Mouse (Mus musculus): ENCODE measurements around the gene Pspn.
A peak's percentile ranks its signal among the peaks of the same experiment; 100 is the strongest.

Gene Pspn

GRCm38 (mm10) chr17:56962642-56963405 lies 37.0 kb downstream of the Pspn start:
- DNase-seq (ENCODE audit: low read depth, low spot score), result no peak

GRCm38 (mm10) chr17:56961880-56962279 lies 37.9 kb downstream of the Pspn start:
- DNase-seq (ENCODE audit: low read depth, low spot score), result no peak

GRCm38 (mm10) chr17:56958667-56959066 lies 41.2 kb downstream of the Pspn start:
- no peak for DNase-seq (ENCODE audit: low read depth, low spot score)

- no peak for DNase-seq (ENCODE audit: low read depth, low spot score)
Measured at GRCm38 (mm10) chr17:56957763-56958429, 41.9 kb downstream of the Pspn start.

- no peak for DNase-seq (ENCODE audit: low read depth, low spot score)
Measured at GRCm38 (mm10) chr17:56954871-56955270, 44.9 kb downstream of the Pspn start.

GRCm38 (mm10) chr17:56952639-56953038 lies 47.2 kb downstream of the Pspn start:
- no peak for DNase-seq (ENCODE audit: low read depth, low spot score)

GRCm38 (mm10) chr17:56950915-56951314 lies 48.9 kb downstream of the Pspn start:
- peak; percentile 40 for DNase-seq (ENCODE audit: low read depth, low spot score)

All from retina, adult 2 months (tissue).